Mouse (Mus musculus) T-cell, adult 2 months (primary cell): ENCODE results near the gene Dnaaf5.
A peak's percentile ranks its signal among the peaks of the same experiment; 100 is the strongest.

Experiments used
- DNase-seq: peaks from one replicate; pipeline ENCODE4 v3.0.0; 2022; ENCODE audit warnings: low spot score

Gene Dnaaf5

GRCm38 (mm10) chr5:139141326-139141725 lies 8.7 kb upstream of the Dnaaf5 start:
- no peak for DNase-seq

GRCm38 (mm10) chr5:139143890-139144289 lies 6.1 kb upstream of the Dnaaf5 start:
- DNase-seq, result no peak

GRCm38 (mm10) chr5:139145726-139146125 lies 4.3 kb upstream of the Dnaaf5 start:
- DNase-seq, result no peak

DNA sequence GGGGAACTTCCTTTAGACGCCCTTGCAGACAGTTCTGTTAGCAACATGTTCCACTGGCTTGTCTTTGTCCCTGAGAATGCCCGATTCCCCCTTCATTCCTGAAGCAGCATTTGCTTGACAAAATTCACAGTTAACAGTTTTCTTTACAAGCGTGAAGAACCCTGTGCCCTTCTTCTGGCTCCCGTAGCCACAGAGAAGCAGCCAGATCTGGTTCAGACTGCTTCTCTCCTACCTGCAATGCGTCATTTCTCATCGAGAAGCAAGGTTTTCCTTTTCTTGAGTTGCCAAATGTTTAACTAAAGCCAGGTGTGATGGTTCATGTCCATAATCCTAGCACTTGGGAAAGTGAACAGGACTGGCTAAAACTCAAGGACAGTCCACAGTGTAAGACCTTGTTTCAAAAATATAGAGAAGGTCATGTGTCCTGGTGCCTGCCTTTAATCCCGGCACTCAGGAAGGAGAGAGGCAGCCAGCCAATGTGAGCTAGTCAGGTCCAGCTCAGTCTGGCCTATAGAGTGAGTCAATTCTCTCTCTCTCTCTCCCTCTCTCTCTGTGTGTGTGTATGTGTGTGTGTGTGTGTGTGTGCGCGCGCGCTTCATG lies 3.4 kb upstream of the Dnaaf5 start:
- no peak for DNase-seq

GRCm38 (mm10) chr5:139147178-139148078 lies 2.6 kb upstream of the Dnaaf5 start:
- no peak for DNase-seq

GRCm38 (mm10) chr5:139149006-139149672 lies 884 bp upstream of the Dnaaf5 start:
- DNase-seq, result no peak

GRCm38 (mm10) chr5:139150603-139151031 lies 594 bp downstream of the Dnaaf5 start:
- peak; percentile 42 for DNase-seq

DNA sequence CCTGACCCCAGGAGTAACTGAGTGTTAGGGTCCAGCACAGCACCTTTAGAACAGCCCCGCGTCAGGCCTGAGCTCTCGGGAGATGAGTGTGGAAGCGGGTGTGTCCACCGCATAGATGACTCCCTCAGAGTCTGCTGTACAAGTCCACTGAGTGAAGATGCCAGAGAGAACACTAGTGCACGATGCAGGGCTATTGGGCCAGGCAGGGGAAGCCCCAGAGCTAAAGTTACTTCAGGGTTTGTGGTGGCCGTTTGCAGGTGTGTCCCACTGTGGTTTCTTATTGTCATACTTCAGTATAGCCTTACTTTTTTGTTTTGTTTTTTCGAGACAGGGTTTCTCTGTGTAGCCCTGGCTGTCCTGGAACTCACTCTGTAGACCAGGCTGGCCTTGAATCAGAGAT lies 10.9 kb downstream of the Dnaaf5 start:
- peak; percentile 10 for DNase-seq

DNA sequence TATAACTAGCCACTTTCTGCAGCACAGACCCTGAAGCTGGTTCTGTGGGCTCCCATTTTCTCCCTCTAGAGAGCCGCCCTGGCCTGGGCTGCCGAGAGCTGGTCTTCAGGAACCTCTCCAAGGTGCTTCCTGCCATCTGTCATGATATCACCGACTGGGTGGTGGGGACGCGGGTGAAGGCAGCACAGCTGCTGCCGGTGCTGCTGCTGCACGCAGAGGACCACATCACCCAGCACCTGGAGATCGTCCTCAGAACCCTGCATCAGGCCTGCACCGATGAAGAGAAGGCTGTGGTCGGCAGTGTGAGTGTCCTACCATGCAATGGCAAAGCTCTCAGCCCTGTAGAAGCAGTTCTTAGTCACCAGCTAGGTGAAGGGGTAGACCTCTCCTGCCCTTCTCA lies 11.6 kb downstream of the Dnaaf5 start:
- peak; percentile 12 for DNase-seq

- DNase-seq, result peak; percentile 84
Measured at GRCm38 (mm10) chr5:139166781-139167361, 16.8 kb downstream of the Dnaaf5 start.

DNA sequence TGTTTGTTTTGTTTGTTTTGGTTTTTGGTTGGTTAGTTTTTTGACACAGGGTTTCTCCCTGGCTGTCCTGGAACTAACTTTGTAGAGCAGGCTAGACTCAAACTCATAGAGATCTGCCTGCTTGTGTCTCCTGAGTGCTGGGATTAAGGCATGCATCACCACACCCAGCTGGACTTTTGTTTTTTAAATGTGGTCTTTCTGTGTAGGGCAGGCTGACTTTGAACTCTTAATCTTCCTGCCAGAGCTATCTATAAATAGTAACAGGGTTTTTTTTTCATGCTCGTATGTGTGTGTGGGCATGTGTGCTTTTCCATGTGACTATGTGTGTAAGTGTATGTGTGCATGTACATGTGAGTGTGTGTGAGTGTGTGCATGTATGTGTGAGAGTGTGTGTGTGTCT lies 17.5 kb downstream of the Dnaaf5 start:
- DNase-seq, result no peak

- no peak for DNase-seq
Measured at GRCm38 (mm10) chr5:139171929-139172328, 21.9 kb downstream of the Dnaaf5 start.

DNA sequence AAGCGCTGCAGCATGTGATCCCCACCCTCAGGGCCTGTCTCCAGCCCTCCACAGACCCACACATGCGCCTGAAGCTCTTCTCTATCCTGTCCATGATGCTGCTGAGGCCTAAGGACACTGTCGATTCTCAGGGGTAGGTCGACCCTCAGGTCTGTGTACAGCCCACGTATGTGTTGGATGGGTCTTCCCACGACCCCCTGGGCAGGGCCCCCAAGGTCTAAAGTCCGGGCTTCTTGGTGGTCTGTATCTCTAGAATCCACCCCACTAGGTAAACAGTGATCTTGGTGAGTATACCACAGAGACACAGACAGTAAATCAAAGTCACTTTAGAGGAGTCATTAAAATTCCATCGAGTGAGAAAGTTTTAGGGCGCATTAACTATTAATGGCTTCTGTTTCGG lies 24.1 kb downstream of the Dnaaf5 start:
- no peak for DNase-seq

DNA sequence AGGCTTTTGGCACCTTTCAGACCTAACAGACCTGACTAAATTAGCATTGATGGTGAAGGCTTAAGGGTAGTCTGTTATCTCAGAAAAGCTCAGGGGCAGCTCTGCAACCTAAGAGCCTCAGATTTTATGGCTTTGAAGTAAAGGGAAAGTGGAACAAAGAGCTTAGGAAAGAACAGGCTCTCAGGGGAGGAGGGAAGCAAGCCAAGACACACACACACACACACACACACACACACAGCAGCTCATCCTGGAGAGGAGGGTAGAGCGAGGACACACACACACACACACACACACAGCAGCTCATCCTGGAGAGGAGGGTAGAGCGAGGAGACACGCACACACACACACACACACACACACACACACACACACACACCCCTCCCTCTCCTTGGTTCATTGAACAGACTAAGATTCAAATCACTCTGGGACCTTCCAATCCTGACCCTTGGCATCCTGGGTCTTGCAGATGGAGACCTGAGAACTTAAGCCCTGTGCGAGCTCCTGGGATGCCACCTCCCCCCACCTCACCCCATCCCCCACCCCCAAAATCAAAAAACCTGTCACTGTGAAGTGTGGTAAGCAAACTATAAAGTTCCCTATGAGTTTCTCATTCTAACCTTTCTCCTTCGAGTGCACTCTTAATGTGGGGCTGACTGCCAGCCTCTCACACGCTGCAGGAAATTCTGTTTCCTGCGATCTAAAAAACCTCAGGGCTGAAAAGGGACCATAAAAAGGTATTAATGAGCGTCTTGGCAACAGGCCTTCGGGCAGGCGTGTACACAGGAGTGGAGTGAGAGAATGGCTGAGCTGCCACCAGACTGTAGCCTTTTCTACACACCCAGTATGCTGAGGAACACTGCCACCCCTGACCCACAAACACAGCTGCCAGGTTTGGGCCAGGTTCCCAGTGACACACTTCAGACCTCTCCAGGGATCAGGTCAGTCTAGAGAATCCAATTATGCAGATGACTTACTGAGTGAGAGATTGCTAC lies 24.8 kb downstream of the Dnaaf5 start:
- DNase-seq, result peak; percentile 46

DNA sequence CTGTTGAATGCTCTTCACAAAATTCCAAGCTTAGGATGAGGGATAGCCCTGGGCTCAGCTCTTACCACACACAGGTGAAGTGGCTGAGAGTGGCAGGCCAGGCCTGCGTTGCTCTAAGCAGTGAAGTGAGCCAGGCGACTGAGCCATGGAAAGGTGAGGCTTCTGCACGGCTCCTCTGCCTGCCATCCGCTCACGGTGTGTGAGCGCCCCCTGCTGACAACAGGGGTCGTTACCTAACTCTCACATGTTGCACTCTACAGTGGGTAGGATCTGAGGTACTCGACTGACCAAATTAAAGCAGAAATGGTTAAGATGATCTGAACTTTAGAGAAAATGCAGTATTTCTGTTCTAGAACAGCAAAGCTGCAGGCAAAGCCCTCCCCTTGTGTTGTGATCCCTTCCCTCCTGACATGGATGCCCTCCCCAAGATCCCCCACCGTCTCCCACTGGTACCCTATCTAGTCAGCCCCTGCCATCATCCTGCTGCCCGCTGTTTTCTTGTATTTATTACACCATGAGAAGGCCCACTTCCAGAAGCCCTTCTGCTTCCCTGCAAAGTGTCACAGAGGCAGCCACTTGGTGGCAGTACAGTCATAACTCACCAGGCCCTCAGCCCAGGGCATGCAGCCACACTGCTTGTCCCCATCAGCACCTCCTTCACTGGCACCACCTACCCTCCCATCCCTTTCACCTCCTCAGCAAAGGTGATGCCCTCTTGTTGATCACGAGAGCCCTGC lies 29.0 kb downstream of the Dnaaf5 start:
- DNase-seq, result peak; percentile 79

- DNase-seq, result no peak
Measured at GRCm38 (mm10) chr5:139183131-139183530, 33.1 kb downstream of the Dnaaf5 start.

GRCm38 (mm10) chr5:139183601-139184000 lies 33.6 kb downstream of the Dnaaf5 start:
- no peak for DNase-seq

DNA sequence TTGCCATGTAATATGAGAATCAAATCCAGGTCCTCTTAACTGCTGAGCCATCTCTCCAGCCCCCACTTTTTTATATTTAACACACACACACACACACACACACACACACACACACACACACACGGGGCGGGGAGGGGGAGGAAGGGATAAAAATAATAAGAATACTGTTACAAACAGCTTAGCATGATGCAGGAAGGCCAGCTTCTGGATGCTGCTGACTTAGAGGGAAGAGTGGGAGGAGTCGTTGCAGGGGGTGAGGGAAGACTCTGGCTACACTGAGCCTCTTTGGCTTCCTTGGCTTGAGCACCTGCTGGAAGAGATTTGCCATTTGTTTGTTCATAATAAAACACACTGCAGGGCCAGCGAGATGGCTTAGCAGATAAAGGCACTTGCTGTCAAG lies 34.9 kb downstream of the Dnaaf5 start:
- no peak for DNase-seq

GRCm38 (mm10) chr5:139189726-139190125 lies 39.7 kb downstream of the Dnaaf5 start:
- no peak for DNase-seq

DNA sequence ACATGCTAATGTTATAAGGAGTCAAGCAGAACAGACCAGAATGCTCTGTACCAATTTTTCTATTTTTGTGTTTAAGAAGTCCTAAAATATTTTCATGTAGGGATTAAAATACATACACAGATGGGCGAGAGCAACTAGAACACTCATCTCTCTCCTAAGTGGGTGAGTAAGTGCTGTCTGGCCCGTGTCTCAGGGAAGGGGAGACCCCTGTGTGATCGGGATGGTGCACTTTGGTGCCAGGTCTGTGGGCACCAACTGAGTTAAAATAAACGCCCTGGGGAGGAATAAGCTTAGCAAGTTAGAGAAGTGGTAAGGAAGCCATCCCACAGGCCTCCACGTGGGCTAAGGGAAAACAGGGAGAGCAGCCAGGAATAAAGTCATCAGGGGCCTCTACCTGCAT lies 40.9 kb downstream of the Dnaaf5 start:
- DNase-seq, result no peak

DNA sequence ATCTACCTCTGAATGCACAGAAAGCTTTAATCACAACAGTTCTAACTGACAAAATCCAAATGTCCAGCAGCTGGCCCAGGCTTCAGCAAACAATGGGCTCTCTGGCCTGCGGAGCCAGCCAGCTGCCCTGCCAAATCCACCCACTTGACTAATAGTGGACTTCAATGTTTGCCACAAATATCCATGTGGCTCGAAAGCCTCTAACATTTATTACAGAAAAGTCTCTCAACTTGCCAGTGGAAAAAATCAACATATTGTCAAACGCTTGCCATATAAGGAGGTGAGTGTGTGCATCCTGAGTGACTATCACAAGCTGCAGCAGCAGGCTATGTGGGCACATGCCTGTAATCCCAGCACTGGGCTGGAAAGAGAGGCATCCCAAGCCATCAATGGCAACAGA lies 48.8 kb downstream of the Dnaaf5 start:
- DNase-seq, result no peak
